Mouse (Mus musculus) forebrain, postnatal 0 days (tissue): Measurements from ENCODE around the gene C2cd2l. TPM values are rescaled to one million over a fixed set of nuclear protein-coding genes. Genes with fewer than 3 reads are reported as not detected.
A peak's percentile ranks its signal among the peaks of the same experiment; 100 is the strongest.

Experiments
- ATAC-seq: fragments of 200-750 bp; cut with Nextera tagmentation; 2 replicates; pipeline ENCODE4 v1.8.0; 2017; ENCODE audit warnings: mild to moderate bottlenecking, moderate library complexity
- DNase-seq: peaks from one replicate; pipeline ENCODE4 v3.0.0-alpha.2; 2015
- H3K27ac ChIP-seq: fragments of 300-500 bp; sonication (generic); 2 replicates; pipeline ENCODE4 v1.5.1; 2014; ENCODE audit warnings: low read depth, mild to moderate bottlenecking, antibody characterized with exemption, low read length, moderate library complexity, mixed read lengths
- H3K27me3 ChIP-seq: fragments of 300-500 bp; sonication (generic); 2 replicates; pipeline ENCODE4 v1.6.1; 2014; ENCODE audit warnings: mild to moderate bottlenecking, low read length, mixed read lengths; ENCODE audit not compliant: insufficient read depth
- H3K36me3 ChIP-seq: fragments of 300-500 bp; sonication (generic); 2 replicates; pipeline ENCODE4 v1.6.1; 2014; ENCODE audit warnings: mild to moderate bottlenecking, moderate library complexity; ENCODE audit not compliant: insufficient read depth
- H3K4me1 ChIP-seq: fragments of 300-500 bp; sonication (generic); 2 replicates; pipeline ENCODE4 v1.6.1; 2014; ENCODE audit warnings: antibody characterized with exemption; ENCODE audit not compliant: insufficient read depth
- H3K4me2 ChIP-seq: fragments of 300-500 bp; sonication (generic); 2 replicates; pipeline ENCODE4 v1.6.1; 2014; ENCODE audit warnings: low read depth, mild to moderate bottlenecking, moderate library complexity
- H3K4me3 ChIP-seq: fragments of 300-500 bp; sonication (generic); 2 replicates; pipeline ENCODE4 v1.5.1; 2014; ENCODE audit warnings: low read depth, low read length, mixed read lengths
- H3K9ac ChIP-seq: fragments of 300-500 bp; sonication (generic); 2 replicates; pipeline ENCODE4 v1.6.1; 2014; ENCODE audit warnings: mild to moderate bottlenecking
- H3K9me3 ChIP-seq: fragments of 300-500 bp; sonication (generic); 2 replicates; pipeline ENCODE4 v1.6.1; 2016; ENCODE audit warnings: low read length
- CTCF ChIP-seq: sonication (generic); IDR thresholded peaks from 2 replicates; pipeline ENCODE4 v1.5.1; 2016; ENCODE audit warnings: antibody characterized with exemption, control low read depth, low read depth
- whole genome bisulfite sequencing: fragments of 180-500 bp; shearing (Covaris S2); extraction: QIAGEN DNeasy Blood & Tissue Kit; methylation state at CpG from one replicate; pipeline ENCODE4 v1.1.7; 2014; 5-methylcytosine and 5-hydroxymethylcytosine counted together
- polyA plus RNA-seq: library from polyadenylated mRNA; unstranded; fragments of >200 nt; fragmentation: Nextera tagmentation; extraction: Ambion mirVana; gene quantifications from 2 replicates; pipeline ENCODE4 v1.2.1, GENCODE M21; 2015
- total RNA-seq: library from RNA; depleted of rRNA; stranded (reverse); fragments of >200 nt; gene quantifications from 2 replicates; pipeline ENCODE4 v1.2.3, GENCODE M21; 2014

C2cd2l gene
- total and polyA plus RNA-seq, 2 experiments from 2014 or later: 33.2 to 42.9 TPM

DNA sequence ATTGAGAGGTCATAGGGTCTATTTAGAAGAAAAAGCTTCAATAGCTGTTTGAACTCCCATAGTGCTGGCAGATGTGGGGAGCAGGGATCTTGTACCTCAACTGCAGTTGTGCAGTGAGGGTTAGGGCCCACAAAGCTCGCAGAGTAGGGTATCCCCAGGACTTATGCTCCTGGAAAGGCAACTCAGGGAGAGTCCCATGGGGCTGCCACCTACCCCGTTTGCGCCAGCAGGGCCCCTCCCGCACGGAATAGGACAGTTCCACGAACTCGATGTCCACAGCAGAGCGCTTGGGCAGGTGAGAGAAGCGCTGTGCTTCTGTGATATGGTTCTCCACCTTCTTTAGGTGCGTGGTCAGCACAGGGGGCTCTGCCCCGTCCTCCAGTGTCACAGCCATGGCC is 33.1 kb downstream of the C2cd2l start:
- H3K27ac ChIP-seq: peak overlapping the region; percentile 77
- no peaks in the 10 kb centered on the region for H3K9me3 ChIP-seq
- H3K4me1 ChIP-seq: peaks cover 11% of the 10 kb centered on the region; the same call in 1 of the 2 replicates
- peak overlapping the region; percentile 77 for H3K4me2 ChIP-seq
- ATAC-seq: peak; percentile 7; the same call in 1 of the 2 replicates
- DNase-seq: peak; percentile 28
- H3K4me3 ChIP-seq: peak overlapping the region; percentile 88
- peaks cover 14% of the 10 kb centered on the region; the same call in 1 of the 2 replicates for H3K36me3 ChIP-seq
- TF ChIP-seq CTCF: no peak
- no peaks in the 10 kb centered on the region for H3K27me3 ChIP-seq
- H3K9ac ChIP-seq: peak overlapping the region; percentile 90
- 9% methylated on average over 11 of the region's 11 CpGs for WGBS

DNA sequence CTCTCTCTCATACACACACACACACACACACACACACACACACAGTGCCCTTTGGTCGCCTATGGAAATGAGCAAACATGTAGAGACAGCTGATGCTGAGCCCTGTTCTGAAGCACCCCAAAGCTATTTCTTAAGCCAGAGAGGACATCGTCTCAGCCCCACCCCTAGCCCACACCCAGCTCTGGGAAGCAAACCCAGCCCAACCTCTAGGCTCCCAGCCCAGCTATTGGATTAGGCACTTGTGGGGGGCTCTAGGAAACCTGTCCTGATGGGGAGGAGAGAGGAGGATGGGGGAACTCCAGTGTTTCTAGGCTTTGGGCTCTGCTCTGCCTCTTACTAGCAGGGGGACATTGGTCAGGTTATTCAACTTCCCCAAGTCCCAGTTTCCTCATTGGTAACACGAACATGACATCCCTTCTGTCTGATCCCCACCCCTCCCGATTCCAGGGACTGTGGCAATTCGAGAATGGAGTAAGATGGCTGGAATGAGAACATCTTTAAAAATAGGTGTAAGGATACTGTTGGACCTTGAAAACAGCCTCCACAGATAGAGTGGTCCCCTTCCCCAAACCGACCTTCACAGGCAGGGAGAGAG is 33.7 kb downstream of the C2cd2l start:
- Histone ChIP-seq H3K9ac (peak overlapping the region; percentile 37; the same call in 1 of the 2 replicates), H3K27me3 (no peaks in the 10 kb centered on the region), H3K9me3 (no peaks in the 10 kb centered on the region), H3K4me1 (peaks cover 11% of the 10 kb centered on the region; the same call in 1 of the 2 replicates), H3K27ac (no peak overlapping the region), H3K36me3 (peaks cover 14% of the 10 kb centered on the region; the same call in 1 of the 2 replicates), H3K4me3 (peak overlapping the region; percentile 88), H3K4me2 (peak overlapping the region; percentile 77)
- ATAC-seq: no peak
- no peak for TF ChIP-seq CTCF
- 10% methylated on average over 6 of the region's 6 CpGs for WGBS
- DNase-seq: no peak

DNA sequence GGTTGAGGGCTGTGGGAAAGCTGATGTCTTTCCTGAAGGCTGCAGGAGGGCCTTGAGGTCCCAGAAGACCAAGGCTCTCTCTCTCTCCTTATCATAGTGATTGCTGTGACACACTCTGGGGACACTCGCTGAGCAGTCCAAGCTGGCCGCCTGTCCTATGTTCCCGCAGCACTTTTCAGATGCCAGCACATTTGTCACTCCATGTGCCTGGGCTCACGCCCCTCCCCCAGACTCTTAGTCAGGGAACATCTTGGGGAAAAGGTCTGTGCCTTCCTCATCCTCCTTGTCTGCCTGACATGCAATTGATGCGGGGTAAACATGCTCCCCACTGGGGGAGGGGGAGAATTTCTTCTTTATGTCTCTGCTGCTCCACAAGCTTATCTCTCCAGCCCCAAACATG is 36.9 kb downstream of the C2cd2l start:
- 79% methylated on average over 5 of the region's 5 CpGs for WGBS
- peaks cover 42% of the 10 kb centered on the region for H3K36me3 ChIP-seq
- H3K27ac ChIP-seq: no peak overlapping the region

DNA sequence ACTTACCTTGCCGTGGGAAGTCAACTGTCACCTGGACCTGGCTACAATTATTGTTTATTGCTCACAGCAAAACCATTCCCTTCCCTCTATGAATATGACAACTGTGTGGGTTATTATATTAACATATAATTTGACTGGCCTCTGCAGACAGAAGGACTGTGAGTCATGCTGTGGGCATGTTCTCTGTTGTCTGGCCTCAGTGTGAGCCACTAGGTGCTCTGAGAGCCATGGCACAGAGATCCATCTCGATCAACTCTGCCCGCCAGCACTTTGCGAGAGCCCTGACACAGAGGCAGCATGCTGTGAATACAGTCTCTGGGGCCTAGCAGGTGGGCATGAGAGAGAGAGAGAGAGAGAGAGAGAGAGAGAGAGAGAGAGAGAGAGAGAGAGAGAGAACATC is 50.1 kb downstream of the C2cd2l start:
- ATAC-seq (no peak), DNase-seq (no peak)
- H3K9me3 ChIP-seq: no peaks in the 10 kb centered on the region
- no peak overlapping the region for H3K27ac ChIP-seq
- H3K4me3 ChIP-seq: no peak overlapping the region
- H3K4me2 ChIP-seq: no peak overlapping the region
- H3K9ac ChIP-seq: no peak overlapping the region
- H3K27me3 ChIP-seq: no peaks in the 10 kb centered on the region
- no peak for TF ChIP-seq CTCF
- WGBS: 92% methylated on average over 4 of the region's 4 CpGs
- peaks cover 4% of the 10 kb centered on the region for H3K4me1 ChIP-seq
- peaks cover 19% of the 10 kb centered on the region for H3K36me3 ChIP-seq

More for the DNA sequence above, 36.9 kb downstream of the C2cd2l start:
- no peak for TF ChIP-seq CTCF
- Histone ChIP-seq H3K4me3 (no peak overlapping the region), H3K4me1 (peaks cover 5% of the 10 kb centered on the region; the same call in 1 of the 2 replicates), H3K9me3 (no peaks in the 10 kb centered on the region), H3K27me3 (no peaks in the 10 kb centered on the region), H3K4me2 (no peak overlapping the region), H3K9ac (no peak overlapping the region)
- DNase-seq (no peak), ATAC-seq (no peak)

DNA sequence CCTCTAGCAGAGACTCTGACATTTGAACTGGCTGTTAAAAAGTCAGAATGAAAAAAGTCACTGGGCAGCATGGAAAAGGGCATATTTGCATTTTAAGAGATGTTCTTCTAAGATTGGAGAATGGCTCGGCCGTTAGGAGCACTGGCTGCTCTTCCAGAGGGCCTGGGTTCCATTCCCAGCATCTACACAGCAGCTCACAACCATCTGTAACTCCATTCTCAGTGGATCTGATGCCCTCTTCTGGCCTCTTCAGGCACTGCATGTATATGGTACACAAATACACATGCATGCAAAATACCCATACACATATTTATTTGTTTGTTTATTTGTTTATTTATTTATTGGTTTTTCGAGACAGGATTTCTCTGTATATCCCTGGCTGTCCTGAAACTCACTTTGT is 51.0 kb downstream of the C2cd2l start:
- no peak for DNase-seq
- Histone ChIP-seq H3K4me1 (peaks cover 4% of the 10 kb centered on the region), H3K4me2 (no peak overlapping the region), H3K36me3 (peaks cover 10% of the 10 kb centered on the region), H3K27me3 (no peaks in the 10 kb centered on the region), H3K4me3 (no peak overlapping the region), H3K9ac (no peak overlapping the region), H3K9me3 (no peaks in the 10 kb centered on the region), H3K27ac (no peak overlapping the region)
- no peak for ATAC-seq
- TF ChIP-seq CTCF: peak; percentile 60
- WGBS: 87% methylated on average over 3 of the region's 3 CpGs

DNA sequence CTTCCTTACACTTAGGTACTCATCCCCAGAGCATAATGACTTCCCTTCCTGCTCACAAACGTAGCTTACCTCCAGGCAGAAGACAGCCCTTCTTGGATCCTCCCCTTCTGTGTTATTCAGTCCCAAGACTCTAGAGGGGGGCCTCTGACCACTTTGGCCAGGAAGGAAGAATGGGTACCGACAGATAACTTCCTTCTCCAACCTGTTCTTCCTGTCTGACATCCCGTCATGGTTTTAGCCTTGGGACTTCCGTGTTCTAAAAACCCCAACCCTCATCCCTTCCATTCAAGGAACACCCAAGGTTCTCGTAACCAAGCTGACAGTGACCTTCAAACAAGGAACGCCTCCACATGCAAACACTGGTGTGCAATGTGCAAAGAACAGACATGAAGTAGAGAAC is 51.7 kb downstream of the C2cd2l start, which contains the start of gene Nlrx1:
Gene Nlrx1 (minus strand): TSS at position 168 of the 400 bp plus-strand sequence.
- peak within 1 kb of the TSS; percentile 66 for H3K4me2 ChIP-seq
- 79% methylated on average over 6 of the region's 6 CpGs for WGBS
- peaks cover 4% of the 10 kb centered on the region for H3K4me1 ChIP-seq
- H3K27me3 ChIP-seq: no peaks in the 10 kb centered on the region
- H3K9ac ChIP-seq: peak within 1 kb of the TSS; percentile 59
- H3K9me3 ChIP-seq: no peaks in the 10 kb centered on the region
- peaks cover 3% of the 10 kb centered on the region; the same call in 1 of the 2 replicates for H3K36me3 ChIP-seq
- ATAC-seq (no peak), DNase-seq (no peak)
- TF ChIP-seq CTCF: no peak
- peak within 1 kb of the TSS; percentile 33 for H3K4me3 ChIP-seq
- H3K27ac ChIP-seq: peak within 1 kb of the TSS; percentile 76

DNA sequence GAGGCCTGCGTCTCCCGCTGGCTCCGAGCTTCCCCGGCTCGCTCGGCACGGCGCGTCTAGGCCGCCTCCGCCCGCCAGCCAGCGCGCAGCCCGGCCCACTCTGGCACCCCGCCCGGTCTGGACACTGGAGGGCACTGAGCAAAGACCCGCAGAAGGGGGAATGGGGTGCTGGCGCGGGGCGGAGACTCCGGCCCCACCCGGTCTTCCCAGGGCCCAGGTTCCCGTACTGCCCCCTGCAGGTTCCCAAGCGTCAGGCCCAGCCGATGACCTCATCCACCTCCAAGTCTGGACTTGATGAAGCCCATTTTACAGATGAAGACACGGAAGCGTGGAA is 52.1 kb downstream of the C2cd2l start:
- no peaks in the 10 kb centered on the region for H3K27me3 ChIP-seq
- peak overlapping the region; percentile 33 for H3K4me3 ChIP-seq
- WGBS: 6% methylated on average over 25 of the region's 28 CpGs
- peak; percentile 77 for DNase-seq
- H3K4me1 ChIP-seq: peaks cover 4% of the 10 kb centered on the region
- TF ChIP-seq CTCF: peak; percentile 62
- H3K27ac ChIP-seq: peak overlapping the region; percentile 76
- peak; percentile 74 for ATAC-seq
- H3K36me3 ChIP-seq: no peaks in the 10 kb centered on the region
- peak overlapping the region; percentile 59 for H3K9ac ChIP-seq
- no peaks in the 10 kb centered on the region for H3K9me3 ChIP-seq
- H3K4me2 ChIP-seq: peak overlapping the region; percentile 66
